Mouse (Mus musculus): ENCODE data around the gene Camk2g. TPM values are rescaled to one million over a fixed set of nuclear protein-coding genes. Genes with fewer than 3 reads are reported as not detected.
A peak's percentile ranks its signal among the peaks of the same experiment; 100 is the strongest.

Gene Camk2g
- total and polyA plus RNA-seq, 3 experiments: 15.7 to 33.1 (median 18.5) TPM

DNA sequence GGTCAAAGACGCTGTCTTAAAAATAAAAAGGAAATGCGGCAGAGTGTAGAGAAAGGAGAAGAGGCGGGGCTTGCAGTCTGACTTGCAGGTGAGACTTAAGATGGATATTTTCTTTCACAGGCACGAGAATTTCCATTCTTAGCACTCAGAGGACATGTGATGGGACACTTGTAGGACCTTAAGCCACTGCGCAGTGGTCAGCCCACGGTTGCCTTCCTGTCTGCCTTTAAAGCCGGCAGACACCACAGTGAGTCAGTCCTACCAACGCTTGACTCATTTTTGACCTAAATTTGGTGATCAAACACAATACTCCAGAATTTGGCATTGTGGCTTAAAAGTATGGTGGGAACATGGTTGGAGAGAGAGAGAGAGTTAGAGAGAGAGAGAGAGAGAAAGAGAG lies 17.3 kb upstream of the Camk2g start:
- dilution Hi-C loops (cut with MboI; ENCODE audit: extremely low pct_ligation_motif_present, extremely low pct_unique_long_range_greater_than_20kb, low sequenced_read_pairs): no loop called here
- TF ChIP-seq MXI1 (IDR thresholded peaks at IDR 0.05; ENCODE audit: low read depth, low read length): no peak
- TF ChIP-seq EP300 (IDR thresholded peaks at IDR 0.05; ENCODE audit: low read length): peak; percentile 7; the same call in 1 of the 2 replicates
- TF ChIP-seq BHLHE40 (IDR thresholded peaks at IDR 0.05; ENCODE audit: low read depth, low read length): peak; percentile 69; the same call in 1 of the 2 replicates
- no peak overlapping the region for H3K9ac ChIP-seq (ENCODE audit: insufficient read depth, low read depth)
- no peaks in the 10 kb centered on the region for H3K36me3 ChIP-seq (replicated peaks in 1 of 2; ENCODE audit: control insufficient read depth in 1 of 2, insufficient read depth in 1 of 2, low read length in 1 of 2)
- no peak for DNase-seq (ENCODE audit: extremely low read depth)
- no peaks in the 10 kb centered on the region for H3K9me3 ChIP-seq (replicated peaks; ENCODE audit: low read length)
- peaks cover 16 to 36% of the 10 kb centered on the region in 2 experiments; a peak in 3 of 4 replicates for H3K4me1 ChIP-seq (ENCODE audit: control insufficient read depth in 1 of 2, insufficient read depth in 2 of 2)
- peak overlapping the region; percentile 38 for H3K4me2 ChIP-seq (ENCODE audit: insufficient read depth, low read depth, poor library complexity, severe bottlenecking)
- H3K27ac ChIP-seq (ENCODE audit: insufficient read depth, low read depth): no peak overlapping the region
- H3K27me3 ChIP-seq (replicated peaks): no peaks in the 10 kb centered on the region
- in situ Hi-C loops (cut with MboI; ENCODE audit: low pct_ligation_motif_present, low pct_unique_long_range_greater_than_20kb, low sequenced_read_pairs): loop anchor here (5.0 kb wide), 1 partner anchor 51 kb away; no protein-coding TSS in a partner anchor
- H3K4me3 ChIP-seq (replicated peaks in 1 of 3; ENCODE audit: low read depth in 2 of 3, low read length in 2 of 3, poor library complexity in 1 of 3): no peak overlapping the region
- H3K79me2 ChIP-seq (replicated peaks; ENCODE audit: control insufficient read depth, extremely low read depth, insufficient read depth, poor library complexity, severe bottlenecking): no peaks in the 10 kb centered on the region

DNA sequence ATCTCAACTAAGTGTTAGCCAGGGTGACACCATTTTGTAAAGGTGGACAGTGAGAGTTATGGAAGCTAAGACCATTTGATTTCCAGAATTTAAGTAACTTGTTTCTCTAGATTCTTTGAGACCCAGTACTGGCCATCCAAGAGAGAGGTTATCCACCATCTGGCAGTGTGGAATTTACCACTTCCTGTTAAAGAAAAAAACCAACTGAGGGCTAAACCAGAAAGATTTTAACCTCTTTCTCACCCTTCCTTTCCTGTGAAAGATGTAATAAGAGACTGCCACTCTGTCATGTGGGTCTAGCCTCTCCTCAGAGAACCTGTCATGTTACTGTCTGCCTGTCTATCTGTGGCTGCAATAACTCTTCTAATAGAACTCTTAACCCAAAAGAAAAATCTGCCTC lies 15.9 kb upstream of the Camk2g start:
- dilution Hi-C loops (cut with MboI; ENCODE audit: extremely low pct_ligation_motif_present, extremely low pct_unique_long_range_greater_than_20kb, low sequenced_read_pairs): no loop called here
- Histone ChIP-seq H3K4me1 (ENCODE audit: control insufficient read depth in 1 of 2, insufficient read depth in 2 of 2) (peaks cover 16 to 49% of the 10 kb centered on the region in 2 experiments; a peak in 3 of 4 replicates), H3K36me3 (replicated peaks in 1 of 2; ENCODE audit: control insufficient read depth in 1 of 2, insufficient read depth in 1 of 2, low read length in 1 of 2) (no peaks in the 10 kb centered on the region), H3K9me3 (replicated peaks; ENCODE audit: low read length) (no peaks in the 10 kb centered on the region), H3K27me3 (replicated peaks) (no peaks in the 10 kb centered on the region), H3K79me2 (replicated peaks; ENCODE audit: control insufficient read depth, extremely low read depth, insufficient read depth, poor library complexity, severe bottlenecking) (no peaks in the 10 kb centered on the region), H3K9ac (ENCODE audit: insufficient read depth, low read depth) (no peak overlapping the region), H3K4me3 (replicated peaks in 1 of 3; ENCODE audit: low read depth in 2 of 3, low read length in 2 of 3, poor library complexity in 1 of 3) (no peak overlapping the region), H3K4me2 (ENCODE audit: insufficient read depth, low read depth, poor library complexity, severe bottlenecking) (no peak overlapping the region), H3K27ac (ENCODE audit: insufficient read depth, low read depth) (no peak overlapping the region)
- no peak for DNase-seq (ENCODE audit: extremely low read depth)
- 0 out of 2 replicates have a peak, but pooled peaks have one; percentile 13 for TF ChIP-seq ZNF384 (IDR thresholded peaks at IDR 0.05; ENCODE audit: low read depth, low read length)
- TF ChIP-seq MAFK (IDR thresholded peaks at IDR 0.05; ENCODE audit: insufficient replicate concordance, low read length): no peak
- in situ Hi-C loops (cut with MboI; ENCODE audit: low pct_ligation_motif_present, low pct_unique_long_range_greater_than_20kb, low sequenced_read_pairs): loop anchor here (5.0 kb wide), 1 partner anchor 52 kb away; no protein-coding TSS in a partner anchor

DNA sequence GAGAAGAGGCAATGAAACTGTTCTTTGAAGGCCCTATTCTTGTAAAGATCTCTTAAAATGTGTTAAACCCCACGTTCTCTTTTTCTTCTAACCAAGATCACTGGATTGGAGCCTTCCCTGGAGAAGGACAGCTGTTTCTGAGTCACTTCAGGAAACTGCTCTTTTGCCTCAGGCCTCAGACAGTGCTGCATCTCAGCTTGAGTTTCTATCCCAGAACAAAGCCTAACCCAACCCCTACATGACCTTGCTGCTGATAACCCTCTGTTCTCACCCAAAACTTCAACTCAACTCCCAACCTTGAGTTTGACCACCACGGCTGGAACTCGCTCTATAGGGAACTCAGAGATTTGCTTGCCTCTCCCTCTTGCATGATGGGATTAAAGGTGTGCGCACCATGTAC lies 15.5 kb upstream of the Camk2g start:
- Histone ChIP-seq H3K4me3 (replicated peaks in 1 of 3; ENCODE audit: low read depth in 2 of 3, low read length in 2 of 3, poor library complexity in 1 of 3) (no peak overlapping the region), H3K27me3 (replicated peaks) (no peaks in the 10 kb centered on the region), H3K27ac (ENCODE audit: insufficient read depth, low read depth) (no peak overlapping the region)

More for the DNA sequence above, 15.5 kb upstream of the Camk2g start:
- Histone ChIP-seq H3K4me2 (ENCODE audit: insufficient read depth, low read depth, poor library complexity, severe bottlenecking) (no peak overlapping the region), H3K9me3 (replicated peaks; ENCODE audit: low read length) (no peaks in the 10 kb centered on the region), H3K79me2 (replicated peaks; ENCODE audit: control insufficient read depth, extremely low read depth, insufficient read depth, poor library complexity, severe bottlenecking) (no peaks in the 10 kb centered on the region), H3K36me3 (replicated peaks in 1 of 2; ENCODE audit: control insufficient read depth in 1 of 2, insufficient read depth in 1 of 2, low read length in 1 of 2) (no peaks in the 10 kb centered on the region), H3K4me1 (ENCODE audit: control insufficient read depth in 1 of 2, insufficient read depth in 2 of 2) (peaks cover 16 to 52% of the 10 kb centered on the region in 2 experiments; a peak in 3 of 4 replicates), H3K9ac (ENCODE audit: insufficient read depth, low read depth) (no peak overlapping the region)
- no peak for TF ChIP-seq JUND (conservative IDR thresholded peaks at IDR 0.05; ENCODE audit: low read depth, low read length)
- no peak for TF ChIP-seq MAX (IDR thresholded peaks at IDR 0.05; ENCODE audit: low read length)
- no peak for TF ChIP-seq BHLHE40 (IDR thresholded peaks at IDR 0.05; ENCODE audit: low read depth, low read length)
- no peak for TF ChIP-seq CHD1 (IDR thresholded peaks at IDR 0.05; ENCODE audit: low read depth, low read length)
- no peak for TF ChIP-seq RAD21 (IDR thresholded peaks at IDR 0.05; ENCODE audit: low read depth, low read length)
- TF ChIP-seq E2F4 (IDR thresholded peaks at IDR 0.05; ENCODE audit: insufficient replicate concordance, low read depth, low read length): no peak
- TF ChIP-seq CTCF (conservative IDR thresholded peaks at IDR 0.05 in 1 of 2, IDR thresholded peaks at IDR 0.05 in 1 of 2; ENCODE audit: low read depth in 2 of 2, low read length in 2 of 2): no peak
- no peak for TF ChIP-seq NRF1 (IDR thresholded peaks at IDR 0.05; ENCODE audit: low read depth, low read length)
- no peak for TF ChIP-seq PAX5 (IDR thresholded peaks at IDR 0.05; ENCODE audit: low read length)
- no peak for TF ChIP-seq ZC3H11A (IDR thresholded peaks at IDR 0.05; ENCODE audit: low read depth, low read length)
- no peak for TF ChIP-seq POLR2A (IDR thresholded peaks at IDR 0.05; ENCODE audit: low read depth, low read length)
- dilution Hi-C loops (cut with MboI; ENCODE audit: extremely low pct_ligation_motif_present, extremely low pct_unique_long_range_greater_than_20kb, low sequenced_read_pairs) (no loop called here), in situ Hi-C loops (cut with MboI; ENCODE audit: low pct_ligation_motif_present, low pct_unique_long_range_greater_than_20kb, low sequenced_read_pairs) (no loop called here)
- DNase-seq (ENCODE audit: extremely low read depth): no peak
